Mouse (Mus musculus) liver, embryonic 13.5 days (tissue): ENCODE measurements around the gene Med19. TPM values are rescaled to one million over a fixed set of nuclear protein-coding genes. Genes with fewer than 3 reads are reported as not detected.
A peak's percentile ranks its signal among the peaks of the same experiment; 100 is the strongest.
"Not testable (repeated sequence)": the region's sequence is repeated elsewhere in the genome, so short reads cannot be mapped to it uniquely, and the experiment has no call there.

ENCODE experiments used
- ATAC-seq: fragments of 200-750 bp; cut with Nextera tagmentation; 2 replicates; pipeline ENCODE4 v1.8.0; 2017; ENCODE audit warnings: low read depth, mild to moderate bottlenecking, moderate number of reproducible peaks, moderate library complexity
- DNase-seq: peaks from one replicate; pipeline ENCODE4 v3.0.0; 2022
- H3K27ac ChIP-seq: fragments of 300-500 bp; sonication (generic); 2 replicates; pipeline ENCODE4 v1.5.1; 2015; ENCODE audit warnings: moderate library complexity, mild to moderate bottlenecking, inconsistent platforms
- H3K27me3 ChIP-seq: fragments of 300-500 bp; sonication (generic); 2 replicates; pipeline ENCODE4 v1.6.1; 2015; ENCODE audit warnings: mild to moderate bottlenecking, inconsistent platforms
- H3K36me3 ChIP-seq: fragments of 300-500 bp; sonication (generic); 2 replicates; pipeline ENCODE4 v1.6.1; 2015; ENCODE audit warnings: mild to moderate bottlenecking, inconsistent platforms
- H3K4me1 ChIP-seq: fragments of 300-500 bp; sonication (generic); replicated peaks from 2 replicates; pipeline ENCODE4 v1.6.1; 2015; ENCODE audit warnings: inconsistent platforms
- H3K4me2 ChIP-seq: fragments of 300-500 bp; sonication (generic); 2 replicates; pipeline ENCODE4 v1.6.1; 2015; ENCODE audit warnings: inconsistent platforms, mild to moderate bottlenecking, moderate library complexity
- H3K4me3 ChIP-seq: fragments of 300-500 bp; sonication (generic); replicated peaks from 2 replicates; pipeline ENCODE4 v1.5.1; 2015; ENCODE audit warnings: mild to moderate bottlenecking, inconsistent platforms
- H3K9ac ChIP-seq: fragments of 300-500 bp; sonication (generic); 2 replicates; pipeline ENCODE4 v1.6.1; 2015; ENCODE audit warnings: mild to moderate bottlenecking, inconsistent platforms
- H3K9me3 ChIP-seq: fragments of 300-500 bp; sonication (generic); replicated peaks from 2 replicates; pipeline ENCODE4 v1.6.1; 2016; ENCODE audit warnings: inconsistent platforms
- WGBS: fragments of 180-500 bp; shearing (Covaris S2); methylation state at CpG from one replicate; pipeline ENCODE4 v1.1.7; 2015; ENCODE audit not compliant: insufficient replicate concordance; 5-methylcytosine and 5-hydroxymethylcytosine counted together
- polyA plus RNA-seq: library from polyadenylated mRNA; unstranded; fragments of >200 nt; fragmentation: Nextera tagmentation; extraction: Ambion mirVana; gene quantifications from 2 replicates; pipeline ENCODE4 v1.2.1, GENCODE M21; 2015

Med19 gene
- polyA plus RNA-seq, 1 experiment from 2014 or later: 22.8 TPM

- WGBS: 3% methylated on average over 39 of the region's 39 CpGs
Measured at GRCm38 (mm10) chr2:84669828-84670568, 8.2 kb upstream of the Med19 start.

DNA sequence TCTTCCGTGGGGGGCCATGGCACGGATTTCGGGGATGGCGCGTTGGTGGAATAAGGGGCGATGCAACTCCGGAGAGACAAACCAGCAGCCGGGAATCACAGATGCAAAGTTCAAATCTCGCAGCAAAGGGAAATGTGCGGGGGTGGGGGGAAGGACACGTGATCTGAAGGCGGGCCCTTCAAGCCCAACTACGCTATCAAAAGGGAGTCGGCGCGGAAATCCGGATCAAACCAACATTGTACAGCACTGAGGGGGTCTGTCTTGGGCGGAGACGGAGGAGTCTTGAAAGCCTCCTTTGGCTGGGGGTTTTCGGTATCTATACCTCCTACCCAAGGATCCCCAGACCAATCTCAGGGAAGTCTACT lies 7.7 kb upstream of the Med19 start, which contains the start of gene Selenoh:
Selenoh (minus strand) TSS at position 202 of the 365 bp plus-strand sequence.
- peak; percentile 80 for DNase-seq
- ATAC-seq: peak; percentile 89
- Histone ChIP-seq H3K27me3 (no peaks in the 10 kb centered on the region), H3K4me3 (peak within 1 kb of the TSS; percentile 92), H3K4me2 (peak within 1 kb of the TSS; percentile 95), H3K9ac (peak within 1 kb of the TSS; percentile 92), H3K36me3 (peaks cover 41% of the 10 kb centered on the region), H3K9me3 (no peaks in the 10 kb centered on the region), H3K27ac (peak within 1 kb of the TSS; percentile 88), H3K4me1 (peaks cover 22% of the 10 kb centered on the region)
- under 1% methylated on average over 20 of the region's 20 CpGs for WGBS

More at GRCm38 (mm10) chr2:84669828-84670568, 8.2 kb upstream of the Med19 start:
- Histone ChIP-seq H3K27me3 (no peaks in the 10 kb centered on the region), H3K4me3 (peak overlapping the region; percentile 92), H3K36me3 (peaks cover 35% of the 10 kb centered on the region), H3K4me1 (peaks cover 22% of the 10 kb centered on the region), H3K27ac (peak overlapping the region; percentile 88), H3K9me3 (no peaks in the 10 kb centered on the region), H3K9ac (peak overlapping the region; percentile 92), H3K4me2 (peak overlapping the region; percentile 95)
- DNase-seq (no peak), ATAC-seq (peak; percentile 65)

DNA sequence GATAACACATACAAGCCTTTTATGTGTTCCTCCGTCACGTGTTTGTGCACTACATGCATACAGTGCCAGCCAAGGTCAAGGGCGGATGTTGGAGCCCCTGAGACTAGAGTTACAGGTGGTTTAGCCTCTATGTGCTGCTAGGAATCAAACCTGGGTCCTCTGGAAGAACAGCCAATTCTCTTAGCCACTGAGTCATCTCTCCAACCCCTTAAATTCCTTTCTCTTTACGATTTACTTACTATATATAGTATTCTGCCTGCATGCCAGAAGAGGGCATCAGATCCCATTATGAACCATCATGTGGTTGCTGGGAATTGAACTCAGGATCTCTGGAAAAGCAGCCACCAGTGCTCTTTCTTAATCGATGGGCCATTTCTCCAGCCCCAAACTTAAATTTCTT lies 6.7 kb upstream of the Med19 start:
- H3K9me3 ChIP-seq, DNase-seq, H3K27me3 ChIP-seq, H3K9ac ChIP-seq, ATAC-seq, H3K4me3 ChIP-seq: not testable (repeated sequence)
- Histone ChIP-seq H3K36me3 (peaks cover 46% of the 10 kb centered on the region), H3K27ac (peak overlapping the region; percentile 88; the same call in 1 of the 2 replicates), H3K4me2 (peak overlapping the region; percentile 95), H3K4me1 (peaks cover 30% of the 10 kb centered on the region)
- 73% methylated on average over 4 of the region's 5 CpGs for WGBS

DNA sequence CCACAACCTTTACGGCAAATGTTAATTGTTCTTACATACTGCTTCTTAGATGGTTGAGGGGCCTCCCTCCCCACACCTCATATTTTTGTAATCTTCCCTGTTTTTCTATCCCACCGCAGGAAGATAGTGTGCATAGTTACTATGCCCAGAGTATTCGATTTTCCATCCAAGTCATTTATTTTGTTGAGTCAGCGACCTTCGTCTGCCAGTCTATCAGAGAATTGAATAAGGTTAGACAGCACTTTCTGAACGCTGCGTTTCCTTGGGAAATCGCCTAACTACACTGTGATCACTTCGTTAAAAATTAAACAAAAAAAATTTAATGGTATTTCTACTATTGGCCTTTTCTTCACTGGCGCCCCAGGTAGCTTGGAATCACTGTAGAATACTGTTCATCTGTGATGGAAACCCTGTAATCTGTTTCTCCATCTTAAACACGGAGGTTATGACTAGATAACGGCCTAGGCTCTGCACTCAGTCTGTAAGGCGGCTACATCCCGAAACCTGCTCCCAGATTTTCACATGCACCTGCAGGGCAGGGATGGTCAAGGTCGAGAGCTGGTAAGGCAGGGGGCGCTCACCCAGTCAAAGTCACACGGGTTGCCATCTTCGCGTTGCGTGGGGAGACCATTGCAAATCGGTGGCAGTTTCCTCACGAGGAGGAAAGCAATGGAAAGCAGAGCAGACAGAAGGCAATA lies 783 bp upstream of the Med19 start:
- DNase-seq: no peak
- WGBS: 8% methylated on average over 22 of the region's 22 CpGs
- ATAC-seq: peak; percentile 43
- peaks cover 45% of the 10 kb centered on the region for H3K36me3 ChIP-seq
- H3K9ac ChIP-seq: peak overlapping the region; percentile 77
- H3K4me2 ChIP-seq: peak overlapping the region; percentile 76
- peak overlapping the region; percentile 71 for H3K4me3 ChIP-seq
- peak overlapping the region; percentile 71 for H3K27ac ChIP-seq
- H3K27me3 ChIP-seq: no peaks in the 10 kb centered on the region
- H3K4me1 ChIP-seq: peaks cover 42% of the 10 kb centered on the region
- H3K9me3 ChIP-seq: no peaks in the 10 kb centered on the region

DNA sequence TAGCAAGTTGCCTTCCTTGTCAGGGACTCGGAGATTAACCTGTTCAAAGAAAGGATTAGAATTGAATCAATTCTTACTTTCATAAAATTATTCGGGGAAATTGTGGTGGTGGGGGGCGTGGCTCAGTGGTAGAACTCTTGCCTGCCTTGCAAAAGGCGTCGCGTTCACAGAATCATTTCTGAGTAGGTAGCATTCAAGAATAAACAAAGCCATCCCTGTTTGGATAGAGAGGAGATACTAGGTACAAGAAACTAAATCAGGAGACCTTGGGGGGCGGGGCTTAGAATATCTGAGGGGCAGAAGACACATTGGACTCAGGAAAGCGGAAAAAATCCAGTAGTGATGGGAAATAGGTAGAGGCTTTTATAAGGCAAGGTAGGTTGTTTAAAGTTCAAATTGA lies 814 bp downstream of the Med19 start, which contains the start of gene Tmx2:
Tmx2 (minus strand) TSS at position 125 of the 400 bp plus-strand sequence.
- 9% methylated on average over 8 of the region's 8 CpGs for WGBS
- no peak for DNase-seq

DNA sequence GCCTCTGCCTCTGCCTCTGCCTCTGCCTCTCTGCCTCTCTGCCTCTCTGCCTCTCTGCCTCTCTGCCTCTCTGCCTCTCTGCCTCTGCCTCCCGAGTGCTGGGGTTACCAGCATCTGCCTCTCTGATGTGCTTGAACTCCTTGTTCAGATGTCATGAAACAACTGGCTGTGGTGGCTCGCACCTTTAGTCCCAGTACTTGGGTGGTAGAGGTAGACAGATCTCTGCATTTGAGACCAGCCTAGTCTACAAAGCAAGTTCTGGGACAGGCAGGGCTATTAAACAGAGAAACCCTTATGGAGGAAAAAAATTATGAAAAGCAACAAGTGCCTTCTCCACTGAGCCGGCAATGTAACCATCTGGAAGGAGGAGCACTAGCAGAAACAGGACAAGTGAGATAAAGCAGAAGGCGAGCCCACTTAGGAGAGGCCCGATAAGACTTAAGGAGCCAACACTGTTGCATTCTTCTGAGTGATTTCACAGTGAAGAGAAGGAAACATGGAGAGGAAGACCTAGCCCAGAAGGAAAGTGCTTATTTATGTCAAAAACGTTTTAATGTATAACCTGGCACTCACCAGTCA lies 4.5 kb downstream of the Med19 start:
- WGBS: 19% methylated on average over 6 of the region's 6 CpGs
- H3K27ac ChIP-seq: peak overlapping the region; percentile 99
- peak overlapping the region; percentile 73 for H3K9ac ChIP-seq
- peak overlapping the region; percentile 69 for H3K4me2 ChIP-seq
- peak; percentile 68 for DNase-seq
- H3K4me3 ChIP-seq: peak overlapping the region; percentile 45
- ATAC-seq: peak; percentile 62
- no peaks in the 10 kb centered on the region for H3K27me3 ChIP-seq
- H3K4me1 ChIP-seq: peaks cover 41% of the 10 kb centered on the region
- H3K36me3 ChIP-seq: peaks cover 50% of the 10 kb centered on the region
- H3K9me3 ChIP-seq: no peaks in the 10 kb centered on the region

More for the DNA sequence above, 814 bp downstream of the Med19 start, which contains the start of gene Tmx2:
- Histone ChIP-seq H3K9ac (peak within 1 kb of the TSS; percentile 87), H3K27ac (peak within 1 kb of the TSS; percentile 84), H3K27me3 (no peaks in the 10 kb centered on the region), H3K4me3 (peak within 1 kb of the TSS; percentile 83), H3K9me3 (no peaks in the 10 kb centered on the region), H3K4me2 (peak within 1 kb of the TSS; percentile 73), H3K36me3 (peaks cover 33% of the 10 kb centered on the region), H3K4me1 (peaks cover 52% of the 10 kb centered on the region)
- ATAC-seq: no peak

DNA sequence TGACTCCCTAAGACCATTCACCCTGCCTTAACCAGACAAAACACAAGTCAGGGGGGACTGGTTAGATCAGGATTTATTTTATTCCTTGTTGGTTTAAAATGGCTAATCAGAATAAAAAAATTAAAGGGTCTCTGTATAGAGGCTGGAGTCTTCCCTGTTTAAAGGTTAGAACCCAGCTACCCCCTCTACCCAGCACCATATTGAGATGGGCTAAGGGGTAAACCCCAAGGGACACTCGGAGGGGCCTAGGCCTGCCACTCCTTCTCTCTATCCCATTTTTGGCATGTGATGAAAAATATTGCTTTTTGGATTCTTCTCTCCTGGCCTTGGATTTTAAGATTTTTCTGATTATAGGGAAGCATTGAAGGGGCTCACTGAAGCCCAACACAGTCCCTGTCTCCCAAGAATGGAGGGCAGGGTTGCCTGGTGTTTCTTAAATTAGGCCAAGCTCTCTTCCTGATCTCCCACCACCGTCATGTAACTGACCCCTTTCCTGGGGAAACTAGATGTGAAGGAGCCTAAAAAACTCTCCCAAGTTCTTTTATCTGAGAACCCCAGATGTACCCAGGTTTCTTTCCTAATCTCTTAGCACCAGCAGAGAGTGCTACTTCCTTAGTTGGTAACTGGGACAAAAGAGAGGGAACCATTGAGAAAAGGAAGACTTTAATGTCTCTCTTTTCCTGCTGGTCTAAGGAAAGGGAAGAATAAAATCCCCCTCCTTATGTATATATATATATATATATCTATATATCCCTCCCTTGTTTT lies 10.1 kb downstream of the Med19 start:
- Histone ChIP-seq H3K4me1 (peaks cover 25% of the 10 kb centered on the region), H3K9ac (no peak overlapping the region), H3K9me3 (no peaks in the 10 kb centered on the region), H3K27ac (0 out of 2 replicates have a peak overlapping the region, but pooled peaks have one; percentile 30), H3K4me2 (no peak overlapping the region), H3K4me3 (no peak overlapping the region), H3K27me3 (no peaks in the 10 kb centered on the region), H3K36me3 (peaks cover 93% of the 10 kb centered on the region)
- DNase-seq (no peak), ATAC-seq (peak; percentile 44)
- WGBS: 57% methylated on average over 2 of the region's 2 CpGs

GRCm38 (mm10) chr2:84690050-84690449 lies 11.8 kb downstream of the Med19 start:
- peaks cover 13% of the 10 kb centered on the region for H3K4me1 ChIP-seq
- H3K27me3 ChIP-seq: no peaks in the 10 kb centered on the region
- H3K9me3 ChIP-seq: no peaks in the 10 kb centered on the region
- H3K27ac ChIP-seq: no peak overlapping the region
- no peak overlapping the region for H3K4me2 ChIP-seq
- no peak for DNase-seq
- H3K9ac ChIP-seq: no peak overlapping the region
- 86% methylated on average over 12 of the region's 12 CpGs for WGBS
- ATAC-seq: no peak
- peaks cover 94% of the 10 kb centered on the region for H3K36me3 ChIP-seq
- no peak overlapping the region for H3K4me3 ChIP-seq

DNA sequence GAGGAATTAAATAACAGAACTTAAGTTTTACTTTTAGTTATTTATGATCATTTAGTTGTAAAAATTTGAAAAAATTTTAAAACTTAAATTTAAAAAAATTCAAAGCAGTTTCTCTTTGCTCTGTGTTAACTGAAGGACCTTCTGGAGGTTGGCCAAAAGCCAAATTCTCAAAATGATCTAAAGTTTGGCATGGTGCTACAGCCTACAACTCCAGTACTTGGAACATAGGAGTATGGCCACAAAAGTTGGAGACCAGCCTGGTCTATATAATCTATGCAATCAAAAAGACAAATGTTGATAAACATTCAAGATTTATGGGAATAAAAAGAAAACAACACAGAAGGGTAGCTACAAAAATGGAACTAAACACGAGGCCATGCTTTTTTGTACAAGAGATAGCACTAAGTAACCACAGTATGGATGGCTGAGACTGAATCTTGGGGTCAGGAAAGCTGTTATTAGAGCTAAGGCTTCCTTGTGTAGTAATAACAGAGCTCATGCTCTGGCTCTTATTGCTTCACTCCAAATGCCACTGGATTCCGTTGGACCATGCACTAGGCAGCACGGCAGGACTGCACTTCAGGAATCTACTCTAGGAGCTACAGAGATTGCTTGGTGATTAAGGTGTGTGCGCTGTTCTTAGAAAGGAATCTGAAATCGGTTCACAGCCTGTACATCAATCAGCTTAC lies 16.9 kb downstream of the Med19 start:
- ATAC-seq: no peak
- no peak overlapping the region for H3K4me2 ChIP-seq
- no peak overlapping the region for H3K9ac ChIP-seq
- DNase-seq: no peak
- no peaks in the 10 kb centered on the region for H3K9me3 ChIP-seq
- H3K27ac ChIP-seq: no peak overlapping the region
- WGBS: 86% methylated on average over 5 of the region's 5 CpGs
- no peaks in the 10 kb centered on the region for H3K27me3 ChIP-seq
- H3K4me1 ChIP-seq: no peaks in the 10 kb centered on the region
- no peak overlapping the region for H3K4me3 ChIP-seq
- peaks cover 84% of the 10 kb centered on the region for H3K36me3 ChIP-seq

DNA sequence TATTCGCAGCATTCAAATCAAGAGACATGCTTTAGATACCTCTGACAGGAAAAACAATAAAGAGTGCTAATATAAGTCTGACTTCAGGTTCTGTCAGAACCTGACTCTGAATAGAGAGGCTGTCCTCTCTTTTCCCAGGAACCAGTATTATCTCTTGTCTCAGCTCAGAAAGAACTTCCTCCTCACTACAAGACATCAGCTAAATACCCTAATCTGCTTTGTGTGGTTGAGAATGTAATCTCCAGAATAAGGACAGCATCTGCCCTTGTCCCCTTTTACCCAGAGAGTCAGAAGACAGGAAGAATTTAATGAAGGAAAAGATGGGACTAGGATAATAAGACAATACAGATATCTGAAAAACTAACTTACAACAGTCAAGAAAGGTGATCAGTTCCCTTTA lies 25.3 kb downstream of the Med19 start:
- H3K27ac ChIP-seq: no peak overlapping the region; the same call in 1 of the 2 replicates
- H3K36me3 ChIP-seq: peaks cover 84% of the 10 kb centered on the region
- H3K4me1 ChIP-seq: peaks cover 39% of the 10 kb centered on the region
- no peaks in the 10 kb centered on the region for H3K27me3 ChIP-seq
- no peak overlapping the region for H3K4me3 ChIP-seq
- 56% methylated on average over 1 of the region's 1 CpGs for WGBS
- ATAC-seq: peak; percentile 34
- H3K9ac ChIP-seq: no peak overlapping the region
- no peak for DNase-seq
- H3K9me3 ChIP-seq: no peaks in the 10 kb centered on the region
- no peak overlapping the region for H3K4me2 ChIP-seq
